Mouse (Mus musculus): ENCODE measurements at regions not wholly inside any gene's neighbourhood (a gene's known extent, or its start where the extent isn't known, plus 50 kb on each side); places are given as distances from the start of the nearest gene placed in this dataset.

GRCm38 (mm10) chr5:49642439-49642838, 117.7 kb upstream of the Kcnip4 start:
- TF ChIP-seq CTCF (IDR thresholded peaks at IDR 0.05; ENCODE audit: low read depth) (no peak), EP300 (optimal IDR thresholded peaks at IDR 0.05) (no peak)
